Mouse (Mus musculus) lung, postnatal 0 days (tissue): ENCODE data around the gene Wdr90.

Experiments used
- CTCF ChIP-seq: IDR thresholded peaks from 2 replicates; pipeline ENCODE4 v1.5.1; 2016; ENCODE audit warnings: antibody characterized with exemption, mild to moderate bottlenecking
- EP300 ChIP-seq: IDR thresholded peaks from 2 replicates; pipeline ENCODE4 v1.6.1; 2016; ENCODE audit warnings: antibody characterized with exemption, mild to moderate bottlenecking, control low read depth

DNA sequence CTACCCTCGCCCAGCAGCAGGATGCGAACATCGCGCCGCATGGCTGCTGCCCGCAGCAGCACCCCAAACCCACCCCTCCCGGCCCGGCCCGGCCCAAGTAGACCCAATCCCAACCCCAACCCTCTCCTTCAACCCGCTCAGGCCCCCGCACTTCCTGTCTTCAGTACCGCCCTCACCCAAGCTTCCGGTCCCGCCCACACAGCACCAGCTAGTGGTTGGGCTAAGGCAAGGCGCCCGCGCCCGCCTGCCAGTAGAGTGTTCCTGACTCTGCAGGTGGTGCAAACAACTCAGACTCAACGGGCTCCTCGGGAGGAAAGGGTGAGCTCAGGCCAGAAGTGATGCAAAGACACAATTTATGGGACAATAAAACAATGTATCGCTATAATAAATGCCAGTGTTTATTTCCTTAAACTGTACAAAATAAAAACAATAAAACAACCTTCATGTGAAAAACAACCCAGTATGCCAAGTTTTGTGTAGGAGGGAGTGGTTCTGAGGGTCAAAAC lies 16.9 kb downstream of the Wdr90 start, which contains the start of gene Rhot2:
- TF ChIP-seq CTCF (peak; percentile 81), EP300 (no peak)
